8 mouse cellular contexts compared by ENCODE assay signal in genomic region chr4:21951444-21951843, GRCm38 (mm10). TPM values are rescaled to one million over a fixed set of nuclear protein-coding genes. Genes with fewer than 3 reads are reported as not detected.
DNase-seq lines count a peak whose midpoint lies in the region; ATAC-seq and TF ChIP-seq lines count a peak whose summit lies in the region.

No protein-coding gene starts in this region.

- no peak overlapping the region for H3K4me2 ChIP-seq in hindbrain, embryonic 11.5 days (replicated peaks; ENCODE audit: low read depth, low read length)
- H3K4me2 ChIP-seq in hindbrain, embryonic 16.5 days (ENCODE audit: low read length), result no peak overlapping the region
- H3K4me2 ChIP-seq in intestine, embryonic 15.5 days (replicated peaks), result no peak overlapping the region

- no peaks in the 10 kb centered on the region for H3K27me3 ChIP-seq in hindbrain, embryonic 11.5 days (ENCODE audit: control insufficient read depth, insufficient read depth, low read length)
- H3K27me3 ChIP-seq in hindbrain, embryonic 16.5 days (replicated peaks; ENCODE audit: control insufficient read depth, insufficient read depth, low read length), result no peaks in the 10 kb centered on the region
- H3K27me3 ChIP-seq in intestine, embryonic 15.5 days (replicated peaks), result no peaks in the 10 kb centered on the region

- H3K27ac ChIP-seq in hindbrain, embryonic 11.5 days (ENCODE audit: low read depth, low read length), result no peak overlapping the region
- H3K27ac ChIP-seq in hindbrain, embryonic 16.5 days (ENCODE audit: low read depth, low read length), result no peak overlapping the region
- no peak overlapping the region for H3K27ac ChIP-seq in intestine, embryonic 15.5 days

- peak; percentile 55 for DNase-seq in hindbrain, embryonic 11.5 days (ENCODE audit: low spot score)
- peak; percentile 58 for DNase-seq in testis, postnatal 10 days (ENCODE audit: low spot score)
- DNase-seq in testis, postnatal 14 days (ENCODE audit: low spot score), result no peak
- DNase-seq in brain, embryonic 14.5 days (ENCODE audit: low read depth), result peak; percentile 77
- DNase-seq in kidney, postnatal 4 days, result peak; percentile 57 to 60
- peak; percentile 54 to 56 for DNase-seq in right cerebral cortex, postnatal 10 days (ENCODE audit: low spot score in 2 of 2)

- peak; percentile 51; the same call in 1 of the 2 replicates for TF ChIP-seq CTCF in brain, embryonic 14.5 days (IDR thresholded peaks at IDR 0.05; ENCODE audit: borderline replicate concordance, extremely low read depth, insufficient read depth, insufficient read length)

- peak; percentile 25; the same call in 1 of the 2 replicates for ATAC-seq in hindbrain, embryonic 11.5 days (ENCODE audit: low FRiP score)
- ATAC-seq in hindbrain, embryonic 16.5 days, result no peak; the same call in 1 of the 2 replicates
- ATAC-seq in intestine, embryonic 15.5 days, result no peak; the same call in 1 of the 2 replicates

- no peaks in the 10 kb centered on the region for H3K4me1 ChIP-seq in hindbrain, embryonic 11.5 days (replicated peaks; ENCODE audit: control insufficient read depth, insufficient read depth, low read length)
- H3K4me1 ChIP-seq in hindbrain, embryonic 16.5 days (ENCODE audit: control insufficient read depth, insufficient read depth, low read depth, low read length), result no peaks in the 10 kb centered on the region
- no peaks in the 10 kb centered on the region for H3K4me1 ChIP-seq in intestine, embryonic 15.5 days (replicated peaks)

- no peaks in the 10 kb centered on the region for H3K36me3 ChIP-seq in hindbrain, embryonic 11.5 days (ENCODE audit: control insufficient read depth, insufficient read depth, low read length)
- H3K36me3 ChIP-seq in hindbrain, embryonic 16.5 days (ENCODE audit: control insufficient read depth, insufficient read depth, low read length), result peaks cover 11% of the 10 kb centered on the region
- H3K36me3 ChIP-seq in intestine, embryonic 15.5 days, result no peaks in the 10 kb centered on the region

- H3K9ac ChIP-seq in hindbrain, embryonic 11.5 days (ENCODE audit: low read depth, low read length), result no peak overlapping the region
- H3K9ac ChIP-seq in hindbrain, embryonic 16.5 days (ENCODE audit: low read depth, low read length), result no peak overlapping the region
- H3K9ac ChIP-seq in intestine, embryonic 15.5 days, result no peak overlapping the region

- H3K4me3 ChIP-seq in hindbrain, embryonic 11.5 days (ENCODE audit: low read depth, low read length), result no peak overlapping the region
- no peak overlapping the region for H3K4me3 ChIP-seq in hindbrain, embryonic 16.5 days (ENCODE audit: low read length)
- no peak overlapping the region for H3K4me3 ChIP-seq in intestine, embryonic 15.5 days (replicated peaks)

- H3K9me3 ChIP-seq in hindbrain, embryonic 11.5 days (ENCODE audit: control insufficient read depth, low read length), result no peaks in the 10 kb centered on the region
- H3K9me3 ChIP-seq in hindbrain, embryonic 16.5 days (ENCODE audit: control insufficient read depth, low read length), result no peaks in the 10 kb centered on the region
- no peaks in the 10 kb centered on the region for H3K9me3 ChIP-seq in intestine, embryonic 15.5 days

- no peak for TF ChIP-seq POLR2A in brain, embryonic 14.5 days (IDR thresholded peaks at IDR 0.05; ENCODE audit: borderline replicate concordance, extremely low read depth, insufficient read depth, insufficient read length, poor library complexity, severe bottlenecking)

- 53% methylated on average over 6 of the region's 6 CpGs for WGBS in hindbrain, embryonic 11.5 days
- WGBS in hindbrain, embryonic 16.5 days, result 43% methylated on average over 6 of the region's 6 CpGs
- 37% methylated on average over 6 of the region's 6 CpGs for WGBS in intestine, embryonic 15.5 days

RNA-seq across cellular contexts. Expression of gene Faxc, which starts 20.3 kb away (rescaled TPM):
- 19.0 and 24.8 TPM in 2 replicates for polyA plus RNA-seq in hindbrain, embryonic 11.5 days (2014; fragmentation: Nextera tagmentation; extraction: Ambion mirVana)
- polyA plus RNA-seq in hindbrain, embryonic 16.5 days (2015; fragmentation: Nextera tagmentation; extraction: Ambion mirVana), result 12.5 and 17.0 TPM in 2 replicates
- 33.7 and 54.3 TPM in 2 replicates for polyA plus RNA-seq in brain, embryonic 14.5 days (2012; rRNA removed)
- polyA plus RNA-seq in intestine, embryonic 15.5 days (2015; fragmentation: Nextera tagmentation; extraction: Ambion mirVana), result 3.7 and 3.8 TPM in 2 replicates
